Mouse (Mus musculus) heart, postnatal 4 days (tissue): ENCODE measurements around the gene Lsm11. TPM values are rescaled to one million over a fixed set of nuclear protein-coding genes. Genes with fewer than 3 reads are reported as not detected.
A peak's percentile ranks its signal among the peaks of the same experiment; 100 is the strongest.

Experiments used
- DNase-seq: peaks from one replicate; pipeline ENCODE4 v3.0.0; 2021
- total RNA-seq, 2 experiments: library from RNA; stranded (reverse); gene quantifications; 2 replicates each; pipeline ENCODE4 v1.2.3; 2021

Gene Lsm11
- 10 to 100 TPM in 1 of 2 experiments, 1 to 10 TPM in 1; 9.4 to 10.6 TPM for total RNA-seq

DNA sequence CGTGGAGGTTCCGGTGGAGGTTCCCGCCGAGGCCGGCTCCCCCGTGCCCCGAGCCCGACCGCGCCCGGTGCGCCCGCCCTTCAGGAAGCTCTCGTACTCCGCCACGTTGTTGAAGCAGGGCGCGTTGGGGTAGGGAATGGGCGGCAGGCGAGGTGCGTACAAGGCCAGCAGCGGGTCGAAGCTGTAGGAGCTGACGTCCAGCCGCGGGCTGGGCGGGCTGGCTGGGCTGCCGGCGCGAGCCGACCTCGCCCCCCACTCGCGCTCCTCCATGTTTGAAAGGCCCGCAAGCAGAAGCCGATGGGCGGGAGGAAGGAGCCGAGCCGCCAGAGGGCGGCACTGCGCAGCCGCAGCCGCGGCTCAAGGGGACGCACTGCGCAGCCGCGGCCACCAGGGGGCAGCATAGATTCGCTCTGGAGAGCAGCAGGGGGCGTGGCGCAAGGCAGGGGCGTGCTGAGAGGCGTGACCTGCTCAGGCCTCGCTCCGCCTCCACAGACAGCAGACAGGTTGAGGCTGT, at the start of gene Lsm11:
Gene Lsm11 (minus strand): TSS at position 293 of the 514 bp plus-strand sequence.
- peak; percentile 99 for DNase-seq

DNA sequence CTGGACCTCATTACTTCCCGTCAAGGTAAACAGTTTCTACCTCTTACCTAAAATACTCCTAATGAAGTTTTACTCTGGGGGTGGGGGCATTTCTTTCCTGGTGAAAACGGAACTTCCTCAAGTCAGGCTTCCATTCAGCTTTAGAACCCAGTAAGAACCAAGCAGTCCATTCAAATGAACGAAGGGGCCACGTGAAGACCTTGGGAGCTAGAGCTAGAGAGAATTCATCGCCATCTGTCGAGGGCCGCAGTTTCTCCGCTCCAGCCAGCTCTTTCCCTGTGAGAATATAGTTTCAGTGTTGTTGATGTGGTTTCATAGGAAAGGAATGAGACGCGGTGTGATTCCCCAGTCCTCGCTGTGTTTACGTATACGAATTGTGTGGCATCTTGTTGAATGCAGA, 47.4 kb upstream of the Lsm11 start:
- DNase-seq = no peak

DNA sequence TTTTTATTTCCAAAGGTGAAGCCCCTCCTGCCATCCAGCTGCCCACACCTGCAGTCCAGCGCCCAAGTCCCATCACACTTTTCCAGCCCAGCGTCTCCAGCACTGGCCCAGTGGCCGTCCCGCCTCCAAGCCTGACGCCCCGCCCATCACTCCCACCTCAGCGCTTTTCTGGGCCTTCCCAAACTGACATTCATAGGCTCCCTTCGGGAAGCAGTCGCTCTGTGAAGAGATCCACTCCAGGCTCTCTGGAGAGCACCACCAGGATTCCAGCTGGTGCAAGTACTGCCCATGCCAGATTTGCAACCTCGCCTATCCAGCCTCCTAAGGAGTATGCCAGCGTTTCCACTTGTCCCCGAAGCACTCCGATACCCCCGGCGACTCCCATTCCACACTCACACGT, 46.9 kb upstream of the Lsm11 start:
- DNase-seq = peak; percentile 52

DNA sequence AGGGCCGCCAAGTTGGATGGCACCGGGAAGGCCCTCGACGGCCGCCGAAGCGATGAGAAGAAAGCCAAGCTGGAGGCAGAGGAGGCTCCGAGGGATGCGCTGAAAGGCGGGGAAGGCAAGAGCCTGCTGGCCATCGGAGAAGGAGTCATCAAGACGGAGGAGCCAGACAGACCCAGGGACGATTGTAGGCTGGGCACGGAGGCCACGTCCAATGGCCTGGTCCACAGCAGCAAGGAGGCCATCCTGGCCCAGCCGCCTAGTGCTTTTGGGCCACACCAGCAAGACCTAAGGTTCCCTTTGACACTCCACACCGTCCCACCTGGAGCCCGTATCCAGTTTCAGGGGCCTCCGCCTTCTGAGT, 36.1 kb upstream of the Lsm11 start:
- no peak for DNase-seq

DNA sequence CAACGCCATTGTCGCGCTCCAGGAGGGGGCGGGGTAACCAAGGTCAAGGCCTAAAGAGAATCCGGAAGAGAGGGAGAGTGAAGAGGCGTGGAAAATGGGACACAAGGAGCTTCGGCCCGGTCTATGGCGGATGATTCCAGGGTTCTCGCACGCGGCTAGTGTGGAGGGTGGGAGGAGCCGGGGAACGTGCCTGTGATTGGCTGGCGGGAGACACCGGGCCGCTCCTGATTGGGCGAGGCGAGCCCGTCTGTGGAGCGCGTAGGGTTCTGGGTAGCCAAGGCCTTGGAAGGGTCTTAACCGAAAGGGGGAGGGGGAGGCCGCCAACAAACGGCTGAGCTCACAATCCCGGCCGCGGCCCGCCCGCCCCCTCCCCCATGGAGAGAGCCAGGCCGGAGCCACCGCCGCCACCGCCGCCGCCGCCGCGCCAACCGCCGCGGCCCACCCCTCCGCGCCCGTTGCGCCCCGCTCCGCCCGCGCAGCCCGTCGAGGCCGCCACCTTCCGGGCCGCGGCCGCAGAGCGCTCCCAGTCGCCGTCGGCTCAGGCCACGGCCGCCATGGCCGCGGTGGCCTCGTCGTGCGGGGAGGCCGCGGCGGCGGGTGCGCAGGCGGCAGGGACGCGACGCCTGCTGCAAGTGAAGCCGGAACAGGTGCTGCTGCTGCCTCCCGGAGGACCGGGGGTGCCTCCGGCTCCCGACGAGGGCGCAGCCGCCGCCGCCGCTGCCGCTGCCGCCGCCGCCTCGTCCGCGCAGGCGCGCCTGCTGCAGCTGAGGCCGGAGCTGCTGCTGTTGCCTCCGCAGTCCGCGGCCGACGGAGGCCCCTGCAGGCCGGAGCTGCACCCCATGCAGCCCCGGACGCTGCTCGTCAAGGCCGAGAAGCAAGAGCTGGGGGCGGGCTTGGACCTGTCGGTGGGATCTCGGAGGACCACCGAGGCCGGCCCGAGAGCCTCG, 35.5 kb upstream of the Lsm11 start, which contains the start of gene Sox30:
Gene Sox30 (plus strand): TSS at position 365 of the 947 bp plus-strand sequence.
- peak; percentile 71 for DNase-seq

DNA sequence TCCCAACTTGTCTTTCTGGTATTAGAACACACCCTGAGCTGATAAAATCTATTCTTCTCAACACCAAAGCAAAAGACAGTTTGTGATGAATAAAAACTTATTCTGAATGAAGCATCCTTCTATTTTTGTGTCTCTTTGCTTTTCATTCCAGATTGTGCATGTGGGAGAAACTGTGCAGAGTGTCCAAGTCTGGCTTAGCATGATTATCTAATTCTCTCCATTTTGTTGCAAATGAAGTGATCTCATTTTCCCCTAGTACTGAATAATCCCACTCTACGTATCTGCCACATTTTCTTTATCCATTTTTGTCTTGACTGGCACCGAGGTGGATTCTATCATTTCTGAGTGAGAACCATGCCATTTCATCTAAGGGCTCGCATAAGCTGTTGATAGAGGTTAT, 31.3 kb upstream of the Lsm11 start:
- DNase-seq = no peak

DNA sequence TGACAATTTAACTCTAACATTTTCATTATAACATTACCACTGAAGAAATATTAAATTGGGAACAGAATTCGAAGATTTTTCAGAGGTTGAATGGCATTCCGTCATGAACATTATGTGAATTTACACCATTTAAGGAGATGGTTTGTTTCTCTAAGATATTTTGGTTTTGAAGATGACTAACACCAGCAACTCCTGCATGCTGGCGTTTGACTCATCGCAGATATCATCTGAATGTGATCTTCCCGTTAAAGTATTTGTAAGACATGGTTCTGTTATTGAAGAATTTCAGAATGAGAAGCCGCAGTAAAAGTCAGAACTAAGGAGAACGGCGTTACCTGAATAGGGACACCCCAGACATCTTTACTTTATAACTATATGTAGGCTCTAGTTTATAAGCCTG, 29.7 kb upstream of the Lsm11 start:
- DNase-seq = no peak

DNA sequence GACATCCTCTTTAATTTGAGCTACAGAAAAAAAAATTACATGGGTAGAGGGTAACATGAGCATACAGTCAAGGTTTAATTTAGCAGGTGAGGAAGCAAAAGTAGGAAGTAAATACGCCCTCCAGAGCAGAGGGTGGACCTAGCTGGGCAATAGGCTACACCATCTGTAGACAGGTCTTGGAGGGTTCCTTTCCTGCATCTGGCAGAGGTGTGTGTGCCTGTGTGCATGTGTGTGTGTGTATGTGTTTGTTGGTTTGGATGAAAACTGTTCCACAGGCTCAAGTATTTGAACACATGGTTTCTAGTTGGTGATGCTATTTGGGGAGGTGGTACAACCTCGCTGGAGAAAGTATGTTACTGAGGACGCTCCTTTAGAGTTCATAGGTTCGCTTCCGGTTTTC, 28.9 kb upstream of the Lsm11 start:
- DNase-seq = no peak

DNA sequence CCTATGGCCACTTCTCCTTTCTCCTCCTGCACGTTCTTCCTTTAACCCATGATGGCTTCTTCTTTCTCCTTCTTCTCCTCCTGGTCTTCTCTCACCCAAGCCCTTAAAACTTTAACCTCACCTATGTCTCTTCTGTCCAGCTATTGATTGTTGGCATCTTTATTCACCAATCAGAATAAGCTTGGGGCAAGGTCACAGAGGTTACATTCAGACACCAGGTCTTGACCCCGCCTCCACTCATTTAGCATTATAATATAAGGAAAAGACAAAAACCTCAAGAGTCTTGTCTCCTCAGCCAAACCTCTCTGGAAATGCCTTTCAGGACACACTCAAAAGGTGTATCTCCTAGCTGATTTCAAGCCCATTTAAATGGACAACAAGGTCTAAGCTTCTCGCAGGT, 23.7 kb upstream of the Lsm11 start:
- no peak for DNase-seq

DNA sequence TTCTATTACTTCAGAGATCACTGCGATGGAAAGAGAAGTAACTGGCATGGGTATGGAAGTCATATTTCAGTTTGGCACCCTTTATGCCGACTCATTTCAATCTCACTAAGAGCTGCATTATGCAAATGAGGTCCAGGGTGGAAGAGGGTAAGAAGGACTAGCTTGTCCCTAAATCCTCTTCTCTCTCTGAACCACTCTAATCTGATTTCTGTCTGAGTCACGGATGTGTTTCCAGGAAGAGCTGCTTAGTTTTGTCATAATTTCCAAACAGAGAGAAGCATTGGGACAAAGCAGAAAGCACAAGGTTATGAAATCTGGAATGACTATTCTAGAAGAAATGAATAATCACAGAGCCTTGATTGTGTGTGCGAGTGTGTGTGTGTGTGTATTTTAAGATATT, 22.2 kb upstream of the Lsm11 start:
- no peak for DNase-seq

DNA sequence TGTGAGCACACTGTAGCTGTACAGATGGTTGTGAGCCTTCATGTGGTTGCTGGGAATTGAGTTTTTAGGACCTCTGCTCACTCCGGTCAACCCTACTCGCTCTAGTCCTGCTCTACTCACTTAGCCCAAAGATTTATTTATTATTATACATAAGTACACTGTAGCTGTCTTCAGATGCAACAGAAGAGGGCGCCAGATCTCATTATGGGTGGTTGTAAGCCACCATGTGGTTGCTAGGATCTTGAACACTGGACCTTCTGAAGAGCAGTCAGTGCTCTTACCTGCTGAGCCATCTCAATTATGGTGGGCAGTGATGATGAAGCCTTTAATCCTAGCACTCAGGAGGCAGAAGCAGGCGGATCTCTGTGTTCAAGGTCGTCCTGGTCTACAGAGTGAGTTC, 15.3 kb upstream of the Lsm11 start:
- no peak for DNase-seq

DNA sequence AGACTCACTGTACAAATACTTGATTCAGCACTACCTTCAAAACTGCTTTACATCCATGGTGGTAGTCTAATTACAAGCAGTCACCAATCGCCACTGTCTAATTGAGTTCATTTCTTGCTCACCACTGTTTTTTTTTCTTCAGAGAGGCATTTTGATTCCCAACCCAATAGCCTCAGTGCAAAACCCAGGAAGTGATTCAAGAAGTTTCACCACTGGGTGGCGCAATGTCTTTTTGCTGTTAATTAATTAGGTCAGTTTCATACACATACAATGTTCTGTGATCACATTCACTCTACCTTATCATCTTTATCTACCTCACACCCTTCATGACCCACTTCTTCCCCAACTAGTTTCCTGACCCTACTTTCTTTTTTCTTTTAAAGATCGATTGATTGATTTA, 14.9 kb upstream of the Lsm11 start:
- DNase-seq = peak; percentile 53

DNA sequence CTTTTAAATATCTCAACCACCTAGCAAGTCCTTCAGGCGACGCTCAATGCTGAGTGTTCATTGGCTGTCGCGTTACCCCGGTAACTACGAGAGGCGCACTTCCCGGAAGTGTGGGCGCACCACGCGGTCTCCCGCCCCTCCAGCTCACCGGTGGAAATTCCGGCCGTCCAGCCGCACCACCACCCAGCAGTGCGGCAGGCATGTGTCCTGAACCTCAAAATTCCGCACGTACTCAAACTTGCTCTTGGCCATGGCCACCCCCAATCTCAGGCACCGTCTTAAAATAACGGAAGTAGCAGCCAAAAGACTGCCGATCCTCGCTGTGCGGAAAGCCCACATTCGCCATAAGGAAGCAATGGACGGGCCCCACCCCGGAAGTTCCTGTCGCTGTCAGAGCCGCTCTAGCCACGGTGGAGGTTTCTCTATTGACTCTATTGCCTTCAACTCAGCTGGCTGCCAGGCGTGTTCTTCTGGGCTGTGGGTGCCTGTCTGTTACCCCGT, 10.4 kb upstream of the Lsm11 start, which contains the start of gene Thg1l:
Gene Thg1l (minus strand): TSS at position 368 of the 501 bp plus-strand sequence.
- DNase-seq = peak; percentile 90

DNA sequence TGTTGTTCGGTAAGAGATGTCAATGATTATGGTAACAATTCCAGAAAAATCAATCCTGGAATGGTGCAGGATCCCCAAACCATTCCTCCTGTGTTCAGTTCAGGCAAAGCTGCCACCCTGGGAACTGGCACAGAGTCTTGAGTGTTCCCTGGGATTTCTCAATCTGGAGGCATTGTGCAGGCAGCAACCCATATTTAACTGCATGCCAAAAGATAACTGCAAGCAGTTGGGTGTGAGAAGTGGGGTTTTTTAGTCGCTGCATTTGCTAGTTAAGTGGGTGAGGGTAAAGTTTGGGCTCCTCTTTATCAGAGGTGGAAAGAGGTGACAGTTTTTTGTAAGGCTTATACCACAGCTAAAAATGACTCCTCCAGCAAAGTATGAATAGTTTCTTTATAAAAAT, 2.8 kb upstream of the Lsm11 start:
- DNase-seq = no peak

DNA sequence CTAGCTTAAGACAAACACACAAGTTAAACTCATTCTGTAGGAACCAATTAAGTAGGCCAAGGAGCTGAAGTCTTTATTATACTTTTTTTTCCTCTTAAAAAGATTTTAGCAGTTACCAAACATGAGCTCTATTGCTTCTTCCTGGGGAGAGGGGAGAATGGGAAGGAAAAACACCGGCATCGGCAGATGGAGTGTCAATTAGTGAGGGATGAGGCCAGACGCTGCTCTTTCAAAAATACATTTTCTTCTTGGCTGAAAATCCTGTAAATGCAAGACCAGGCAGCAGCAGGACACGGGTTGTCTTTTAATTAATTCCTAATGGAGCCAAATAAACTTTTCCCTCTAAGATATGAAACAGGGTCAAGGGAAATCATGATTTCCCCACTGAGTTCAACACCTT, 2.1 kb upstream of the Lsm11 start:
- no peak for DNase-seq

DNA sequence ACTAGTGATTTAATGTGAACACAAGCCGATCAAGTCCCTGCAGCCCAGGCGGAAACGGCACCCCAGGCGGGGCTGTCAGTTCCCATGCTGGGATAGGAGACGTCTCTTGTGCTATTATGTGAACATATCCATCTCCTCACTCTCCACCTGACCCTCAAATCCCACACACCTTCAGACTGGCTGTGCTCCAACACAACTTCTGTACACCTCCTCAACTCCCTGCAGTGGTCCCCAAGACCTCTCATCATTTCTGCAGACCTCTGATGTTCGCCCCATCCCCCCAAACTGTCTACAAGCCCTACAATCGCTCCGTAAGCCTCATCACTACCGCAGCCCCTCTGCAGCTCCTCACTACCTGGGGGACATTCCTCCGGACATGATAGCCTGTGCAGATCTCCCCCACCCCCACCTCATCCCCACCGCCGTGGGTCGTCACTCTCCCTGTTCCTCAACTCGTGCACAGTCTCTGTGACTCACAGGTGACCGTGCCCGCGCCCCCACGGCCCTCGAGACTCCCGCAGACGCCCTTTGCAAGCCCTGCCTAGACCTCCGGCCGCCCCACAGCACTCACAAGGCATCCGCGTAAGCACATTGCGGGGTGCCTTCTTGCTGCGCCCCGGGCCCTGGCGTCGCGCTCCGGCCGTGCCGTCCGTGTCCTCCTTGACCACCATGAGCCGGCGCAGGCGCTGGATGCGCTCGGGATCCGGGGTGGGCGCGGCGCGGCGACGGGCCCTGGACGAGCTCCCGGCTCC, 668 bp downstream of the Lsm11 start:
- peak; percentile 20 for DNase-seq

DNA sequence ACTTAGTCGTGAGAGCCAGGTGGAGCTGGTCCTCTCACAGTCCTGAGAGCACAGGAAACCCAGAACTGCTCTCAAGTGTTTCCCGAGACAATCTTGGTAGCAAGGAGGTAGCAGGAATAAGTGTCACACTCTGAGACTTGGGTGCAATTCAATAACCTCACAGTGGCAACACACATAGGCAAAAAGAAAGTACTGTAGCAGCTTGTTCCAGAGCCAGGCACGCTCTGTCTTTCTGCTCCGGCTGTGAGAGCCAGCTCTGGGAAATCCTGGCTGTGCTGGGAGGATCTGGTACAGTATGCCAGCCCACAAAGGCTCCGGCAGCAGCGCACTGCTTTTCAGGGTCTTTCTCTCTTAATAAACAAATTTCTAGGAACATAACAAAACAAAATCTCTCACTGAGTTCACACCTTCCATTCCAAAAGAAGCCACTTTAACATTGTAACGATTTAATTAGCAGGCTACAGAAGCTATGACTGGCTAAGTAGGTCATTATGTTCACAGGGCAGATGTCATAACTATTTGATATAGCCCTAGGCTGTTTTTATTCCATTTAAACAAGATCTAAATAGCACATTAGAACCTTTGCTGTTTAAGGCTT, 1.5 kb downstream of the Lsm11 start:
- no peak for DNase-seq

DNA sequence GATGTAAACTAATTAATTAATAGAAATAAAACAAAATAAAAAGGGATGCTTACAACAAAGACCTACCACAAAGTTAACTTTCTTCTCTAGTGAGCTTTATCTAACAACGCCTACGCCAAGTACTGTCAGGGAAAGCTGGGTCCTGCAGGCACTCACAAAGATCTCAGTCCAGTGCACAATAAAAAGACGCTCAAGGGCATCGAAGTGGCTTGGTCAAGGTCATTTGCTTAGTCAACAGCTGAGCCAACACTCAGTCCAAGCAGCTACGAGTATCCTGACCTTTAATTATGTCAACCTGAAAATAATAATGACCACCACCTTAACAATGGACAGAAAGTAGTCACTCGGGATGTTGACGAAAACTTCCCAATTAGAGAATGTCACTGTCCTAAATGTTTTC, 2.5 kb downstream of the Lsm11 start:
- DNase-seq = no peak

DNA sequence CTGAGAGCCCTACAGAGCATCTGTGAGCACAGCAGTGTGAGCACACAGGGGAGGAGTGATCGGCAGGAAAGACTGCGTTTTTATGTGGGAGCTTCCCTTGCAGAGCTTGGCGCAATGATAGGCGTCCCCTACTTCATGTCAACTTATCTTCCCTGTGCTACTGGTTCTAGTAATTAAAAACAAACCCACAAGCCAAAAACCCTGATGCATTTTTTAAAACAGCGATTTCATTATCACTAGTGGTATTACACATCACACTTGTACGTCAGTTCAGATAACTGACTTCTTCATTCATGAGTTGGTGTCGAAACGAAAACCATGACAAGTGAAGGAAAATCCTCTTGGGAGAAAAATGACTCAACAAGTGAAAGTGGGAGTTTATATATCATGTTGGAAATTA, 5.8 kb downstream of the Lsm11 start:
- DNase-seq = no peak

DNA sequence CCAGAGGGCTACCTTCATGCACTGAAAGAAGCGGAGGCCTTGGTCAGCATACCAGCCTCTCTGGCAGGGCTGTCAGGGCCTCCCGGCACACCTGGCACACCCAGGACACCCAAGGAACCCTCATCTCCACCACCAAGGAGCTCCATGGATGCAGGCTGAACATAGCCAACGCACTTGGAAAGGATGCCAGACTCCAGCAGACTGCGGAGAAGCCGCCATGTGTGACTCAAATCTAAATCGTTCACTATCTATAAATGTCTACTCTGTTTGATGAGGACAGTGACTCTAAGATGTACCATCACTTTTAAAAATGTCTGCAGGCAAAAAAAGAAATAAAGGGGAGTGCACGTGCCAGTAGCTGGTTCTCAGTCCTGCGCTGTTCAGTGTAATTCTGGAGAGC, 7.3 kb downstream of the Lsm11 start:
- DNase-seq = no peak

DNA sequence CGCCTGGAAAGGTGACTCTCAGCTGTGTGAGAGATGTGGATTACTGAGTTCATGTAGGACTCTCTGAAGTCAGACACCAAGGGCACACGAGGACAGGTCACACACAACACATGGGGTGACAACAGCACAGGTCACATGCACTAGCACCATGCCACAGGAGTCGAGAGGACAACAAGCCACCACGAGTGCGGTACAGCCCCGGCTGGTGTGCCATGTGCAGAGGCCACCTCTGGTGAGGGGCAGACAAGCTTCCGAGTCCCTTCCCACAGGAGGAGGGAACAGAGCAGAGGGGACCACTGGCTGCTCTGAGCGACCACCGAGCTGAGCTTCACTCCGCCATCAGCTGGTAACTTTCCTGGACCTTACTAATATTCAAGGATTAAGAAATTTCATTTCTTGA, 12.0 kb downstream of the Lsm11 start:
- no peak for DNase-seq

DNA sequence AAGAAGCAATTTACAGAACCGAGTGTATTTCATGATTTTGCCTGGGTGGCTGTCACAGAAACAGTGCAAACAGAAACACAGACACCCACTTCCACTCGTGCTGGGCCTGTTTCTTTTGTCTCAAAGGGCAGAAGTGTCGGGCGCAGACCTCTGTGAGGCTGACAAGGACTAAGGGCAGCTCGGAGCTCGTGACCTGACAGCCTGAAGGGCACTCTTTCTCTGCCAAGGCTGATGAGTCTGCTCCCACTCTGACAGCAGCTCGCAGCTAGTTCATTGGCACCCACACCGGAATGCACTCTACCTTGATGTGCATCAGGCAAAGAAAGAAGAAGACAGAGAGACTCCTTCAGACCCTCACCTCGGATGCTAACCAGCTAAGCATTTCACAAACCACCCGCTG, 15.2 kb downstream of the Lsm11 start:
- DNase-seq = no peak

DNA sequence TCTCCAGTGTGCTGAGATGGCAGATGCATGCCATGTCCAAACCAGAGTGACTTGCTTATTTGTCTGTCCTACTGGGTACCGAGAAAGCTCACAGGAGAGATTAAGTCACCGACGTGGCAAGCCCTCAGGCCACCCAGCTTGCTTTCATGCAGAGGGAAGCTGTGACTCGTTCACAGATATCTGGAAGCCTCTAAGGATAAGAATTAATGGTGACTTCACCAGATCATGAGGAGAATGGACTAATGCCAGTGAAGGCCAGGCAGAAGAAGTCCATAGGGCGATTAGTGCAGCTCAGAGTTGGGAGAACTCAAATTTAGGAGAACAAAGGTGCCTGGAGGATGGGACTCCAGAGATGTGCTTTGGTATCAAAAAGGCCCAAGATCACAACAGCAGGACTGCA, 17.3 kb downstream of the Lsm11 start:
- peak; percentile 17 for DNase-seq
